Mouse (Mus musculus): Measurements from ENCODE around the gene Svep1. TPM values are rescaled to one million over a fixed set of nuclear protein-coding genes. Genes with fewer than 3 reads are reported as not detected.

The Svep1 gene
- polyA plus RNA-seq, 1 experiment from 2014 or later = 0.69 TPM

DNA sequence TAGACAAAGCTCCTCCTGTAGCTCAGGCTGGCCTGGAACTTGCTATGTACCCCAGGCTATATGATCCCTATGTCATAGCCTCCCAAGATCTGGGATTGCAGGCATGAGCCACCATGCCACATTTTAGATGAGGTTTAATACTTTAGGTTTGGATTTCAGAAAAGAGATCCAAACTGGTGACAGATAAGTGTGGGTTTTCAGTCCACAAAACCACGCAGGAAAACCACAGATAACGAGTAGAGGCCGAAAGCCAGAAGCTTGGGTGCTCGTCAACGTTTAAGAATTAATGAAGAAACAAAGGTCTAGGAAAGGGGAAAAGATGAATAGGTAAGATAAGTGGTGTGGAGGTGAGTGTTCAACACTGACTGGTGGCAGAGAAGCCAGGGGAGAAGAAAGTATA is 79.6 kb downstream of the Svep1 start:
- no peak for ATAC-seq
- WGBS (ENCODE audit: insufficient replicate concordance) = 14% methylated on average over 5 of the region's 5 CpGs
- H3K27me3 ChIP-seq (replicated peaks) = peaks cover 5% of the 10 kb centered on the region; the same call in 1 of the 2 replicates

DNA sequence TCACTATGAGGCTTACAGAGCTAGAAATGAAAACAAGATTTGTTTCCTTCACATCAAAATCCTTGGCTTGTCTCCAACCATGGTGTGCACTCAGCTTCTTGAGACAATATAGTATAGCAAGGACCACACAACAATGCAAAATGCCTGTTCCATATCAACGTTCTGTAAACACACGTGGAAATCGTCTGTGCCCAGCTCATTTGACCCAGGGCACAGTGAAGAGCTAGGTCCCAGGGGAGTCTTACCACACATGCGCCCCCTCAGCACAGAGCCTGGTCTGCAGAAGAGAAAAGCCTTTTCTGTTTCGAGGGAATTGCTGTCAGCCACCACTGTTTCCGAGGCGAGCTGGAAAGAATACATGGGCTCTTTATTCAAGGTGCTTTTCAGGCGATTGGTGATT is 91.2 kb downstream of the Svep1 start:
- H3K27ac ChIP-seq = no peak overlapping the region
- no peak overlapping the region for H3K4me2 ChIP-seq
- no peaks in the 10 kb centered on the region for H3K4me1 ChIP-seq
- no peak overlapping the region for H3K9ac ChIP-seq
- H3K9me3 ChIP-seq (replicated peaks) = no peaks in the 10 kb centered on the region
- 61% methylated on average over 8 of the region's 8 CpGs for WGBS (ENCODE audit: insufficient replicate concordance)
- no peaks in the 10 kb centered on the region for H3K36me3 ChIP-seq
- H3K4me3 ChIP-seq = no peak overlapping the region
- no peaks in the 10 kb centered on the region for H3K27me3 ChIP-seq (replicated peaks)
- no peak for ATAC-seq

More for the DNA sequence above, 79.6 kb downstream of the Svep1 start:
- H3K9me3 ChIP-seq (replicated peaks) = no peaks in the 10 kb centered on the region
- no peaks in the 10 kb centered on the region for H3K36me3 ChIP-seq
- no peak overlapping the region for H3K4me3 ChIP-seq
- H3K9ac ChIP-seq = no peak overlapping the region
- no peak overlapping the region for H3K4me2 ChIP-seq
- H3K4me1 ChIP-seq = no peaks in the 10 kb centered on the region
- H3K27ac ChIP-seq = no peak overlapping the region

DNA sequence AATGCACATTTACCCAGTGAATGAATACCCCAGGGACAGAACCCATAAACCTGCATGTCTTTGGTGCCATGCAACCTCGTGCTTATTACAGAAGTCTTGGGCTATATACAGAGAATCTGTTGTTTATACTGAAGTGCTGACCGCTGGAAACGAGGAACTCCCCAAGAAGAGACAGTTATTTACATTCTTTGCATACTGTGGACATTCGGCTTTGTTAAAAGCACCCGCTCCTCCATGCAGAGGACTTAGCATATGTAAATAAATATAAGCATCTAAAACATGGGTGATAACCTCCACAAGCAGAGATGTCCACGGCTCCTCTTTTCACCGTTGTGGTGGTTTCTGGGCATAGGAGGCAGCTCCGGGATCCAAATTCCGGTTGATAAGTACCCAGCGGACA is 95.7 kb downstream of the Svep1 start:
- no peak for ATAC-seq
- 68% methylated on average over 10 of the region's 10 CpGs for WGBS (ENCODE audit: insufficient replicate concordance)
- no peaks in the 10 kb centered on the region for H3K36me3 ChIP-seq
- no peak overlapping the region for H3K9ac ChIP-seq
- H3K4me3 ChIP-seq = no peak overlapping the region
- H3K27me3 ChIP-seq (replicated peaks) = no peaks in the 10 kb centered on the region
- no peak overlapping the region for H3K27ac ChIP-seq
- no peaks in the 10 kb centered on the region for H3K9me3 ChIP-seq (replicated peaks)
- H3K4me2 ChIP-seq = no peak overlapping the region
- no peaks in the 10 kb centered on the region for H3K4me1 ChIP-seq

DNA sequence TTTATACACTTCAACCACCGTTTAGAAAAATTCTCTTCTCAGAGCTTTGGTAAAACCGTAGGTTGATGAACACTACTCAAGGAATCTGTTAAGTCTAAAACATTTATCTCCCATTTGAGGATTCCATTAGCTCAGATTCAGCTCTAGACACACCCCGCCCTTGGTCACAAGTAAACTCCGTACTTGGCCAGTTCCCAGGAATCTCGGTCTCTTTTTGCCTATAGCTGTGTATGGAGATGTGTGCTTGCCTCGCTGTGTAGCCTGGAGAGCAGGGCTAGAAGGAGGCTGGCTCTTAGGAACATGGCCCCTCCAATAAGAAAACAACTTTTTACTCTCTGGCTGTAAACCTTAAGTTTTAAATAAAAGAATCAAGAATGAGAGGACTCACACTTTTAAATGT is 96.9 kb downstream of the Svep1 start:
- Histone ChIP-seq H3K9me3 (replicated peaks) (no peaks in the 10 kb centered on the region), H3K27ac (no peak overlapping the region), H3K4me2 (no peak overlapping the region), H3K4me3 (no peak overlapping the region), H3K4me1 (no peaks in the 10 kb centered on the region), H3K27me3 (replicated peaks) (no peaks in the 10 kb centered on the region), H3K9ac (no peak overlapping the region), H3K36me3 (no peaks in the 10 kb centered on the region)
- WGBS (ENCODE audit: insufficient replicate concordance) = 72% methylated on average over 6 of the region's 6 CpGs
- no peak for ATAC-seq

DNA sequence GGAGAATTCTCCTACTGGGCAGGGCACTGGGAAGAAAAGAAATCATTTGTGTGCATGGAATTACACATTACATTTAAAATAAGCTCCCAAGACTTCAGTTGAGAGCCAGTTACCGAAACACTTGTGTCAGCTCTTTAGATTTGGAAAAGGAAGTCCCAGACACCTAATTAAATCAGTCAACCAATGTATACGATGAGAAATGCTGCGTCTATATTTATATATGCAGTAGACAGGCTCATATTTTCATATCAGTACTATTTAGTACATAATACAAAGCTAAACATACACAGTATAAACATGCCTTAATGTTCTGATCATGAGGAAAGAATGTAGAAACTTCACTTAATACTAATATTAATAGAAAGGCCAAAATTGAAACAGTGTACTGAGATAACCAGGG is 98.3 kb downstream of the Svep1 start:
- H3K4me3 ChIP-seq = no peak overlapping the region
- no peak for ATAC-seq
- H3K9ac ChIP-seq = no peak overlapping the region
- H3K4me1 ChIP-seq = no peaks in the 10 kb centered on the region
- no peaks in the 10 kb centered on the region for H3K27me3 ChIP-seq (replicated peaks)
- no peaks in the 10 kb centered on the region for H3K36me3 ChIP-seq
- 59% methylated on average over 3 of the region's 3 CpGs for WGBS (ENCODE audit: insufficient replicate concordance)
- H3K9me3 ChIP-seq (replicated peaks) = no peaks in the 10 kb centered on the region
- H3K27ac ChIP-seq = no peak overlapping the region
- no peak overlapping the region for H3K4me2 ChIP-seq

DNA sequence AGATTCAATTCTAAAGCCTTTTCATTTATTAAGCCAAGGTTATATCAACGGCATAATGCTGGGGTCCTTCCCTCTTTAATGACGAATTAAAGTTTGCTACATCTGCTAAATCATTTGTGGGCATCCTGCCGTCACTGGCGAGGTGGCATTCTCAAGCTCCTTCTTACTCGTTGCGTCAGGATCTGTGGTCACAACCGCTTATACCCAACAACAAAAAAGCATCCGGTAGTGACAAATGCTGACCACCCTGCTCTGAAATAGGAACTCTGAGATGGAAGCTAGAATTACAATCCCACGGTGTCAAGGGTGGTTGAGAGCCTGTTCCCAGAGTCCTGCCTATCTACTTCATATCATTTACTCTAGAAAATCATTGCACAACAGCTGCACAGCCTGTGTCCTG is 108.9 kb downstream of the Svep1 start:
- no peaks in the 10 kb centered on the region for H3K4me1 ChIP-seq
- no peak overlapping the region for H3K4me3 ChIP-seq
- no peaks in the 10 kb centered on the region for H3K27me3 ChIP-seq (replicated peaks)
- no peak overlapping the region for H3K4me2 ChIP-seq
- H3K36me3 ChIP-seq = no peaks in the 10 kb centered on the region
- 56% methylated on average over 9 of the region's 9 CpGs for WGBS (ENCODE audit: insufficient replicate concordance)
- H3K9me3 ChIP-seq (replicated peaks) = no peaks in the 10 kb centered on the region
- ATAC-seq = no peak
- H3K9ac ChIP-seq = no peak overlapping the region
- no peak overlapping the region for H3K27ac ChIP-seq

DNA sequence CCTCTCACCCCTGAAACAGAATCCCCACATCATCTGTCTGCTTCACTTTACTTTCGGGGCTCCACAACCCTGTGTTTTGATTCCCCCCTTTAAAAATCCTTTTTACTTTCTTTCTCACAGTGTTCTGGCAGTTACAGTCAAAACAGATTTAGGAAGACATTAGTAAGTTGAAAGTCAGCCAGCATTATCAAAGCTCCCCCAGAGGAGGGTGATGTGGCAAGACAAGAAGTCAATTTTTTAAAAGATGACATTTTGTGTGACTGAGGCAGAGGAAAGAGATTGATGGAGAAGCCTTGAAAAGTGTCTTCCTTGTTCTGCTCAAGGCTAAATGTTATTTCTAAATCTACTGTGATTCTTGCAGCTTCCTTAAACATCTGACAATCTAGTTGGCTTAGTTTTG is 119.9 kb downstream of the Svep1 start:
- Histone ChIP-seq H3K4me2 (no peak overlapping the region), H3K4me1 (no peaks in the 10 kb centered on the region; the same call in 1 of the 2 replicates), H3K27me3 (replicated peaks) (no peaks in the 10 kb centered on the region), H3K9ac (no peak overlapping the region), H3K36me3 (no peaks in the 10 kb centered on the region; the same call in 1 of the 2 replicates), H3K9me3 (replicated peaks) (no peaks in the 10 kb centered on the region), H3K27ac (no peak overlapping the region), H3K4me3 (no peak overlapping the region)
- no peak for ATAC-seq
- WGBS (ENCODE audit: insufficient replicate concordance) = 47% methylated on average over 1 of the region's 1 CpGs

DNA sequence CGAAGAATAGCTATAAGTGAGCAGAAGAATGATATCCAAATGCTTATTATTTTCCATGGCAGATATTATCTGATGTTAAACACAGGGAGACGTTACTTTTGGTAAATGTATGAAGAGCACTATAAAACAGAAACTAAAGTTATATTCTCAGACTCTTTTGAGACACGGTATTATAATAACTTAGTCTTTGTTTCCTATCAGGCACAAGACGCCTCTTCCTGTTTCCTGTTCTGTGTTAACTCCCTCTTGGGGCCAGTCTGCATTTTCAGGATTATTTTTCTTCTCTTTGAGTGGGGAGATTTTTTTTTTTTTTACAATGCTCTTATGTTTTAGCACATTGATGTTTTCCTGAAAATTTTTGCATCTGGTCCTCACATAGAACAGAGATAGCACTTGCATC is 120.5 kb downstream of the Svep1 start:
- H3K4me1 ChIP-seq = no peaks in the 10 kb centered on the region; the same call in 1 of the 2 replicates
- no peak overlapping the region for H3K27ac ChIP-seq
- H3K27me3 ChIP-seq (replicated peaks) = no peaks in the 10 kb centered on the region
- H3K4me3 ChIP-seq = no peak overlapping the region
- no peaks in the 10 kb centered on the region; the same call in 1 of the 2 replicates for H3K36me3 ChIP-seq
- no peak overlapping the region for H3K9ac ChIP-seq
- 30% methylated on average over 4 of the region's 4 CpGs for WGBS (ENCODE audit: insufficient replicate concordance)
- H3K9me3 ChIP-seq (replicated peaks) = no peaks in the 10 kb centered on the region
- no peak for ATAC-seq
- no peak overlapping the region for H3K4me2 ChIP-seq

DNA sequence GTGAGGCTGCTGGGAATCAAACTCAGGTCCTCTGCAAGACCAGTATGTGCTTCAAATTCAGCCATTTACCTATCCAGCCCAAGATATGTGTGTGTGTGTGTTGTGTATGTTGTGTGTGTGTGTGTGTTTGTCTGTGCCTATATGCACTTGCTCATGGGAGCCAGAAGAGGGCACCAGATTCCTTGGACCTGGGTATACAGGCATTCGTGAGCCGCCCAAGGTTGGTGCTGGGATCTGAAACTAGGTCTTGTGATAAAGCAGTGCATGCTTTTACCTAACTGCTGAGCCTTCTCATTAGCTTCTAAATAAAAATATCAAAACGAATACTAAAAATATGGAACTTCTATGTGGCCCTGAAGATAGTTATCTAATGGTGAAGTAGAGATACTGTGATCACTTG is 121.3 kb downstream of the Svep1 start:
- WGBS (ENCODE audit: insufficient replicate concordance) = 68% methylated on average over 3 of the region's 3 CpGs
- ATAC-seq = no peak
- H3K9ac ChIP-seq = no peak overlapping the region
- H3K27ac ChIP-seq = no peak overlapping the region
- H3K4me3 ChIP-seq = no peak overlapping the region
- no peak overlapping the region for H3K4me2 ChIP-seq
- no peaks in the 10 kb centered on the region; the same call in 1 of the 2 replicates for H3K4me1 ChIP-seq
- H3K27me3 ChIP-seq (replicated peaks) = no peaks in the 10 kb centered on the region
- H3K9me3 ChIP-seq (replicated peaks) = no peaks in the 10 kb centered on the region
- H3K36me3 ChIP-seq = no peaks in the 10 kb centered on the region; the same call in 1 of the 2 replicates

DNA sequence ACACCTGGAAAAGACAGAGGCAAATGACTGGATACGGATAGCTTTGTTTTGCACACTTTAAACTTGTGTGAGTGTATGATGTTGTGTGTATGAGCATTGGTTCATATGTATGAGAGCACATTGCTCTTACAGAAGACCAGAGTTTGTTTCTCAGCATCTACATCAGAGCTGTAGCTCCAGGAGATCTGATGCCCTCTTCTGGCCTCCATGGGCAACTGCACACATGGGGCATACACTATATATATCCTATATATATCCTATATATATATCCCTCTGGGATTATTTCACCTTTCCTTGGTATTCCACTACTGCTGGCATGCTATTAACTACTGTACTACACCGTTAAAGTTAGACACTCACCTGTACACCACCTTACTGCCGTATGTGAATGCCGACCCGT is 122.5 kb downstream of the Svep1 start:
- Histone ChIP-seq H3K27me3 (replicated peaks) (no peaks in the 10 kb centered on the region), H3K4me2 (no peak overlapping the region)
- 85% methylated on average over 5 of the region's 5 CpGs for WGBS (ENCODE audit: insufficient replicate concordance)

DNA sequence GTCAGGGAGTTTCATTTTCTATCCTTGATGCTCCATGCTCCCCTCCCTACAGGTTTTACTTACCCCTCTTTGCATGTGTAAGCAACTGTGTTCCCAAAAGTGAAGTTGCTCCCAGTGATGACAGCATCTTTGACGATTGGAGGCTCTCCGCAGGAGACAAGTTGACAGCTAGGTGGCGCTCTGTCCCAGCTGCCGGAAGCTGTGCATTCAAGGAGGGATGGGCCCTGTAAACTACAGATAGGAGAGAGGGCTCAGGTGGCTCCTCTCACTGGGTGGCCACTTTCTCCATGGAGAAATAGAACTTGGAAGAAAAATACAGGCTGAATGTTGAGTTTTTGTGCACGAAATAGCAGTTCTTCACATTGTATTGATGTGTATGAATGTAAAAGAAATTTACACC is 124.1 kb downstream of the Svep1 start:
- H3K9me3 ChIP-seq (replicated peaks) = no peaks in the 10 kb centered on the region
- no peak overlapping the region for H3K9ac ChIP-seq
- H3K4me2 ChIP-seq = no peak overlapping the region
- H3K4me3 ChIP-seq = no peak overlapping the region
- no peaks in the 10 kb centered on the region for H3K27me3 ChIP-seq (replicated peaks)
- H3K27ac ChIP-seq = no peak overlapping the region
- no peaks in the 10 kb centered on the region; the same call in 1 of the 2 replicates for H3K36me3 ChIP-seq
- 6% methylated on average over 5 of the region's 5 CpGs for WGBS (ENCODE audit: insufficient replicate concordance)
- no peaks in the 10 kb centered on the region; the same call in 1 of the 2 replicates for H3K4me1 ChIP-seq
- ATAC-seq = no peak

More for the DNA sequence above, 122.5 kb downstream of the Svep1 start:
- Histone ChIP-seq H3K9me3 (replicated peaks) (no peaks in the 10 kb centered on the region), H3K36me3 (no peaks in the 10 kb centered on the region; the same call in 1 of the 2 replicates), H3K9ac (no peak overlapping the region), H3K4me3 (no peak overlapping the region), H3K4me1 (no peaks in the 10 kb centered on the region; the same call in 1 of the 2 replicates), H3K27ac (no peak overlapping the region)
- ATAC-seq = no peak

DNA sequence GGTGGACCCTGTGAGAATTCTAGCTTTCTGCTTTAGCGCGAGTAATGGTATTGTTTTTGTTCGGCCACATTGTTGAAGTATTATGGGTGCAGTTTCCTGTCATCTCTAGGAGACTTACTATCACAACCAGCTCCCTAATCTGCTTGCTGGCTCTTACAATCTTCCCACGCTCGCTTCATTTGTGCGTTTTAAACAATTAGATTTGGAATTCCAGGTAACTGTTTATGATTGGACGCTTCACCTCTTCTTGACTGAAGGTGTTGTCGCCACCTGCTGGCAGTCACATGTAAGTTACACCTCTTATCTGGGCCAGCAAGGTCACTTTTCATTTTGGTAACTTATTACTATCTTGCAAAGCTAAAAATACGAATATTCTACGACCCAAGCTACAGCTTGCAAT is 127.0 kb downstream of the Svep1 start:
- no peaks in the 10 kb centered on the region for H3K27me3 ChIP-seq (replicated peaks)
- H3K4me1 ChIP-seq = no peaks in the 10 kb centered on the region
- no peak for ATAC-seq
- no peak overlapping the region for H3K4me3 ChIP-seq
- no peak overlapping the region for H3K9ac ChIP-seq
- no peaks in the 10 kb centered on the region; the same call in 1 of the 2 replicates for H3K36me3 ChIP-seq
- no peak overlapping the region for H3K4me2 ChIP-seq
- no peak overlapping the region for H3K27ac ChIP-seq
- H3K9me3 ChIP-seq (replicated peaks) = no peaks in the 10 kb centered on the region
- 26% methylated on average over 10 of the region's 10 CpGs for WGBS (ENCODE audit: insufficient replicate concordance)

DNA sequence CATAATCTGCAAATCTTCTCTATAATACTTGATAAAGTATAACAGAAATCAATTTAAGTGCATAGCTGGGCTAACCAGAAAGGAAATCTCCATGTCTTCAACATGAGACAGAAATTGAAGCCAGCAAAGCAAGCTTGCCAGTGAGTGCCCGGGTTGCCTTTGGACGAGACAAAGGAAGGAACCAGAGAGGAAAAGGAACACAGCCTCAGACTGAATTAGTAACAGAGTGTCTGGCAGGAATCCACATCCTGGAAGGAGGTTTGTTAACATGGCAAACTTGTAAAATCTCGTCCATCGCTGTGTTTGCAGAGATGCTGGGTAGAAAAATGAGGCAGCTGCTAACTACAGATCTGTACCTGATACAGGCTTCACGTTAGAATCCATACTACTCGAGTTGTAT is 128.7 kb downstream of the Svep1 start:
- Histone ChIP-seq H3K36me3 (no peaks in the 10 kb centered on the region), H3K27ac (no peak overlapping the region), H3K27me3 (replicated peaks) (no peaks in the 10 kb centered on the region), H3K4me2 (no peak overlapping the region), H3K9me3 (replicated peaks) (no peaks in the 10 kb centered on the region), H3K9ac (no peak overlapping the region), H3K4me3 (no peak overlapping the region), H3K4me1 (no peaks in the 10 kb centered on the region)
- WGBS (ENCODE audit: insufficient replicate concordance) = 34% methylated on average over 6 of the region's 6 CpGs
- ATAC-seq = no peak

Data from liver, embryonic 12.5 days (tissue).